ENCODE assay signal across 13 mouse cellular contexts in the genomic region with DNA sequence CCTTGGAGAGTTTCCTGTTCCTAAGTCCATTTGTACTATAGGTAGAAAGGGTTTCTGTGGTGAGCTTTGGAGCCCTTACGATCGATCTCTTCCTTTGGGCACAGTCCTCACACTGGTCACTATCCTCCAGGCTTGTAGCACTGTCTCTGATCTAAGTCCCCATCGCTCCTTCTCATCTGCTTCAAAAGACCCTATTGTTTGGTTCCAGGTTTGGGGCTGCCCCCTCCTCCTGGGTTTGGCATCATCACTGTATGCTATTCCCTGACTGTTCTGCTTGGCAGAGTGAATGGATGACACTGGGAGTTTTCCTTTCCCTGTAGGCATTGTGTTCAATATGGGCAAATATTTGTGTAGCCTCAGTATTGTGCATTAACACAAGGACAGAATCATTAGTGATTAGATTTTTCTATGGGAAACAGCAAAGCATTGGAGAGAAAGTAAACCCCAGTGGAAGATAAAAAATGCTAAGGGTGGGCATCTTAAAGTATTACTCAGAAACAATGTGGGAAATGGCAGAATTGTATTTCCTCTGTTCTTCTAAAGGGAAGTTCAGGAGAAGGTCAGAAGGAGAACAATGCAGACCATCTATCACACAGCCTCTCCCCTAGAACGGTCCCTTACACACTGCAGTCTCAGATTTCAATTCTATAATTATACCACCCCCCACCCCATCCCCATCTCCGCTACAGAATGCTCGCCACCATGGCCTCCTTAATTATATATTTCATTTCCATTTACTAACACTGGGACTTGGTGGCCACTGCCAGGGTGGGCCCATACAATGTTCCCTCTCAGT.
A peak's percentile ranks its signal among the peaks of the same experiment; 100 is the strongest.
DNase-seq lines count a peak whose midpoint lies in the region; ATAC-seq and TF ChIP-seq lines count a peak whose summit lies in the region.
"Had no signal": no experiment of that assay in that cellular context is flagged by ENCODE, and none has a peak within 500 bp of the region (broad histone marks: within the 10 kb centered on the region; RNA-seq: fewer than 3 reads in every experiment).

No protein-coding gene starts in this region.

- H3K4me3 ChIP-seq in forebrain, embryonic 10.5 days = no peak overlapping the region
- H3K4me3 ChIP-seq in forebrain, embryonic 12.5 days (replicated peaks) = no peak overlapping the region
- no peak overlapping the region for H3K4me3 ChIP-seq in kidney, embryonic 14.5 days (ENCODE audit: low read length)
- H3K4me3 ChIP-seq in lung, postnatal 0 days (ENCODE audit: low read depth, low read length) = no peak overlapping the region
- H3K4me3 ChIP-seq in lung, adult 2 months (replicated peaks; ENCODE audit: extremely low read depth, low read depth, low read length) = no peak overlapping the region
- H3K4me3 ChIP-seq in liver, postnatal 0 days (ENCODE audit: low read depth, low read length) = no peak overlapping the region
- H3K4me3 ChIP-seq: limb, embryonic 15.5 days had no signal

- 60% methylated on average over 6 of the region's 6 CpGs for WGBS in forebrain, embryonic 10.5 days
- 55% methylated on average over 6 of the region's 6 CpGs for WGBS in forebrain, embryonic 12.5 days
- 54% methylated on average over 6 of the region's 6 CpGs for WGBS in kidney, embryonic 14.5 days
- 62% methylated on average over 6 of the region's 6 CpGs for WGBS in lung, postnatal 0 days
- 54% methylated on average over 6 of the region's 6 CpGs for WGBS in lung, adult 2 months
- 69% methylated on average over 6 of the region's 6 CpGs for WGBS in liver, postnatal 0 days (ENCODE audit: insufficient replicate concordance)

- TF ChIP-seq CTCF in lung, postnatal 0 days (IDR thresholded peaks at IDR 0.05) = no peak
- no peak for TF ChIP-seq CTCF in lung, adult 2 months (IDR thresholded peaks at IDR 0.05; ENCODE audit: insufficient read depth, low read length)
- no peak for TF ChIP-seq CTCF in liver, postnatal 0 days (IDR thresholded peaks at IDR 0.05; ENCODE audit: low read depth)

- peaks cover 20% of the 10 kb centered on the region for H3K36me3 ChIP-seq in forebrain, embryonic 10.5 days (replicated peaks)
- 0 out of 2 replicates have a peak, but pooled peaks cover 6% of the 10 kb centered on the region for H3K36me3 ChIP-seq in forebrain, embryonic 12.5 days (replicated peaks)
- H3K36me3 ChIP-seq in kidney, embryonic 14.5 days (ENCODE audit: control insufficient read depth, insufficient read depth, low read length) = no peaks in the 10 kb centered on the region
- H3K36me3 ChIP-seq in lung, postnatal 0 days (ENCODE audit: insufficient read depth, low read length) = no peaks in the 10 kb centered on the region
- H3K36me3 ChIP-seq in liver, postnatal 0 days (replicated peaks; ENCODE audit: insufficient read depth, low read length) = peaks cover 10% of the 10 kb centered on the region

- H3K4me1 ChIP-seq in forebrain, embryonic 10.5 days = peaks cover 74% of the 10 kb centered on the region
- peaks cover 38% of the 10 kb centered on the region for H3K4me1 ChIP-seq in forebrain, embryonic 12.5 days
- peaks cover 10% of the 10 kb centered on the region; the same call in 1 of the 2 replicates for H3K4me1 ChIP-seq in kidney, embryonic 14.5 days (ENCODE audit: control insufficient read depth, insufficient read depth, low read length)
- peaks cover 17% of the 10 kb centered on the region; the same call in 1 of the 2 replicates for H3K4me1 ChIP-seq in lung, postnatal 0 days (ENCODE audit: insufficient read depth, low read depth, low read length)
- peaks cover 17% of the 10 kb centered on the region for H3K4me1 ChIP-seq in lung, adult 2 months (ENCODE audit: control insufficient read depth, insufficient read depth, low read length)
- H3K4me1 ChIP-seq in liver, postnatal 0 days (ENCODE audit: insufficient read depth) = peaks cover 18% of the 10 kb centered on the region

- no peak for ATAC-seq in forebrain, embryonic 12.5 days (ENCODE audit: low FRiP score)
- ATAC-seq in kidney, embryonic 14.5 days (ENCODE audit: low FRiP score, low TSS enrichment) = no peak
- ATAC-seq in lung, postnatal 0 days = peak; percentile 88
- ATAC-seq in liver, postnatal 0 days = peak; percentile 59

- no peak for DNase-seq in forebrain, embryonic 10.5 days (ENCODE audit: extremely low spot score, low spot score)
- peak; percentile 40 for DNase-seq in kidney, adult 9 months
- DNase-seq in lung, postnatal 0 days (ENCODE audit: low spot score) = peak; percentile 70
- DNase-seq in lung, adult 2 months = no peak
- no peak for DNase-seq in liver, postnatal 0 days
- DNase-seq in natural killer cell, adult 2 months (ENCODE audit: low spot score in 2 of 2) = no peak
- DNase-seq: cerebellum, adult 9-10 months; heart, postnatal 10 days; kidney, postnatal 36 days; thymus, adult 18-20 months had no signal

- no peak overlapping the region for H3K4me2 ChIP-seq in forebrain, embryonic 12.5 days
- H3K4me2 ChIP-seq in kidney, embryonic 14.5 days (replicated peaks; ENCODE audit: low read depth, low read length) = no peak overlapping the region
- H3K4me2 ChIP-seq in lung, postnatal 0 days (replicated peaks; ENCODE audit: low read depth, low read length) = no peak overlapping the region
- no peak overlapping the region for H3K4me2 ChIP-seq in liver, postnatal 0 days (ENCODE audit: low read depth, low read length)
- H3K4me2 ChIP-seq: limb, embryonic 15.5 days had no signal

- 0 out of 2 replicates have a peak overlapping the region, but pooled peaks have one; percentile 16 for H3K27ac ChIP-seq in forebrain, embryonic 10.5 days
- H3K27ac ChIP-seq in forebrain, embryonic 12.5 days = no peak overlapping the region
- H3K27ac ChIP-seq in kidney, embryonic 14.5 days (ENCODE audit: low read depth, low read length) = no peak overlapping the region; the same call in 1 of the 2 replicates
- peak overlapping the region; percentile 70 for H3K27ac ChIP-seq in lung, postnatal 0 days (ENCODE audit: low read length)
- peak overlapping the region; percentile 68; the same call in 1 of the 2 replicates for H3K27ac ChIP-seq in liver, postnatal 0 days (ENCODE audit: low read depth)
- H3K27ac ChIP-seq: limb, embryonic 15.5 days had no signal

- peak; percentile 88 for TF ChIP-seq EP300 in lung, postnatal 0 days (IDR thresholded peaks at IDR 0.05)
- TF ChIP-seq EP300 in liver, postnatal 0 days (IDR thresholded peaks at IDR 0.05; ENCODE audit: low read depth) = peak; percentile 42; the same call in 1 of the 2 replicates

- H3K9ac ChIP-seq in forebrain, embryonic 12.5 days = no peak overlapping the region
- no peak overlapping the region for H3K9ac ChIP-seq in kidney, embryonic 14.5 days (ENCODE audit: low read depth, low read length)
- H3K9ac ChIP-seq in lung, postnatal 0 days (replicated peaks; ENCODE audit: low read depth) = no peak overlapping the region
- H3K9ac ChIP-seq in liver, postnatal 0 days (replicated peaks) = no peak overlapping the region
- H3K9ac ChIP-seq: limb, embryonic 15.5 days had no signal

- H3K27me3 ChIP-seq in forebrain, embryonic 10.5 days (ENCODE audit: poor library complexity, severe bottlenecking) = peaks cover 16% of the 10 kb centered on the region; the same call in 1 of the 2 replicates
- H3K27me3 ChIP-seq in forebrain, embryonic 12.5 days = no peaks in the 10 kb centered on the region
- H3K27me3 ChIP-seq in kidney, embryonic 14.5 days (ENCODE audit: control insufficient read depth, insufficient read depth, low read length) = no peaks in the 10 kb centered on the region
- H3K27me3 ChIP-seq in lung, postnatal 0 days (replicated peaks; ENCODE audit: insufficient read depth, low read length) = no peaks in the 10 kb centered on the region
- no peaks in the 10 kb centered on the region for H3K27me3 ChIP-seq in liver, postnatal 0 days (ENCODE audit: insufficient read depth, low read length)
- H3K27me3 ChIP-seq: limb, embryonic 15.5 days had no signal

- no peak for TF ChIP-seq POLR2A in lung, adult 2 months (IDR thresholded peaks at IDR 0.05; ENCODE audit: borderline replicate concordance, extremely low read depth, low read depth, low read length)

- no peaks in the 10 kb centered on the region for H3K9me3 ChIP-seq in forebrain, embryonic 10.5 days
- no peaks in the 10 kb centered on the region for H3K9me3 ChIP-seq in forebrain, embryonic 12.5 days
- no peaks in the 10 kb centered on the region for H3K9me3 ChIP-seq in kidney, embryonic 14.5 days (ENCODE audit: control insufficient read depth, low read length)
- no peaks in the 10 kb centered on the region for H3K9me3 ChIP-seq in lung, postnatal 0 days (ENCODE audit: low read length)
- no peaks in the 10 kb centered on the region for H3K9me3 ChIP-seq in liver, postnatal 0 days (ENCODE audit: low read length)
- H3K9me3 ChIP-seq: limb, embryonic 15.5 days had no signal

Comparison
In these comparisons a context has a peak if more than half of its experiments do, and no peak if none do; other contexts are left out.
1. DNase-seq: peak in kidney, adult 9 months (single experiment) and lung, postnatal 0 days (single experiment); none in forebrain, embryonic 10.5 days (single experiment), lung, adult 2 months (single experiment), liver, postnatal 0 days (single experiment) and natural killer cell, adult 2 months (0 of 2).
2. H3K27ac ChIP-seq: peak in forebrain, embryonic 10.5 days (single experiment), lung, postnatal 0 days (single experiment) and liver, postnatal 0 days (single experiment); none in forebrain, embryonic 12.5 days (single experiment) and kidney, embryonic 14.5 days (single experiment).
3. ATAC-seq: peak in lung, postnatal 0 days (single experiment) and liver, postnatal 0 days (single experiment); none in forebrain, embryonic 12.5 days (single experiment) and kidney, embryonic 14.5 days (single experiment).